Mouse (Mus musculus) MEL-GATA-1-ER (cell line): ENCODE data around the gene Tbc1d30.
"Not testable (repeated sequence)": the region's sequence is repeated elsewhere in the genome, so short reads cannot be mapped to it uniquely, and the experiment has no call there.

Experiments used
- DNase-seq: peaks from one replicate; pipeline ENCODE4 v3.0.0-alpha.2; 2012; ENCODE audit warnings: low read depth; ENCODE audit errors: extremely low read depth

Tbc1d30 gene

GRCm38 (mm10) chr10:121365781-121366272 is 14.7 kb upstream of the Tbc1d30 start:
- no peak for DNase-seq

- DNase-seq: peak; percentile 41
Observed at GRCm38 (mm10) chr10:121364801-121365564, 13.9 kb upstream of the Tbc1d30 start, which contains the start of gene Gns. TSS of gene Gns (plus strand) at chr10:121365090.

DNA sequence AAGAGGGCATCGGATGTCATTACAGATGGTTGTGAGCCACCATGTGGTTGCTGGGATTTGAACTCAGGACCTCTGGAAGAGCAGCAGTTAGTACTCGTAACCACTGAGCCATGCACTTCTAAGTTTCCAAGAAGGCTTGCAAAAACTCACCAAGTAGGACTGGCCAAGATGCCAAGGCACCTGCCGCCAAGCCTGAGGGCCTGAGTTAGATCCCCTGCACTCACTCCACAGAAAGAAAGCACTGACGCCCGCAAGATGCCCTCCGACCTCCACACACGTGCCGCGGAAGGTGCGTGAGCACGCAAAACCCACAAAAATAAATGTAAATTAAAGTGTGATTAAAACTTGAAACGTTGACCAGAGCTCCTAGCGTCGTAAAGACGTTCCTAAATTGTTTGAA is 13.2 kb upstream of the Tbc1d30 start:
- no peak for DNase-seq

DNA sequence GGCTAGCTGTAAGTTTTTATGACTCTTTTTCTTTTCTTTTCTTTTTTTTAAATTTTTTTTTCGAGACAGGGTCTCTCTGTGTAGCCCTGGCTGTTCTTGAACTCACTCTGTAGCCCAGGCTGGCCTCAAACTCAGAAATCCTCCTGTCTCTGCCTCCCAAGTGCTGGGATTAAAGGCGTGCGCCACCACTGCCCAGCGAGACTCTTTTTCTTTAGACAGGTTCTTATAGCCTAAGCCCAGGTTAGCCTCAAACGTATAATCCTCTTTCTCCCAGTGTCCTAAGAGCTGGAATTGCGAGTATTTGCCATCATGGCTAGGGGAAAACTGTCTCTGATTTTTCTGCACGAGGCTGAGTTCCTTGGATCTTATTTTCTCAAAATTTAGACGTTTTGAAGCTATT is 12.1 kb upstream of the Tbc1d30 start:
- DNase-seq: no peak

GRCm38 (mm10) chr10:121360358-121360757 is 9.3 kb upstream of the Tbc1d30 start:
- no peak for DNase-seq

GRCm38 (mm10) chr10:121351692-121352290 is 713 bp upstream of the Tbc1d30 start:
- DNase-seq: no peak

DNA sequence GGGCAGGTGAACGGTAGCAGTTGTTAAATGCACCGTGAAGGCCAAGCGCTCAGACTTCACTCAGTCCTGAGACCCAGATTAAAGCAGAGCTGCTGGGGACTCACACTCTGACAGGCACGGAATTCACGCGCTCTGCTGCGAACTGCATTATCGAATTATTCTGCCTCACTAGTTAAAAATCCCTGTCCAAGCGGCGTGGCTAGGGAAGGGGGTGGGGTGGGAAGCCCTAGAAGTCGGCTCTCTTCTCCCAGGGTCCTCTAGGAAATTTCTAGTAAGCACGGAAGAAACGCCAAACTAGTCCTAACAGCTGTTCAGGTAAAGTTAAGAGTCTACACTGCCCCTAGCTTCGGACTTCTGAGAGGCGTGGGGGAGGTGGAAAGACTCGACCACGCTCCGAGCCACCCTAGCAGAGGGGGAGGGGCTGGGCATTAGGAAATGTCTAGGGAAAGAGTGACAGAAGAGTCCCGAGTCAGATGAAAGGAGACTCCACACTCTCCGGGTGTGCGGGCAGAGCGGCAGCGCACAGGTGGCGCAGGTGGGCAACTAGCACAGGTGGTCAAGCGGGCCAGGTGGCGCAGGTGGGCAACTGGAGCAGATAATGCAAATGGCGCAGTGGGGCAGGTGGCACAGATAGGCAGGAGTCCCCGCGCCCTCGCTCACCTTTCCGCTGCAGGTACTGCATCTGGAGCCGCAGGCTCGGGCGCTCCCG is 567 bp downstream of the Tbc1d30 start:
- no peak for DNase-seq

- no peak for DNase-seq
Observed at GRCm38 (mm10) chr10:121349244-121349643, 1.8 kb downstream of the Tbc1d30 start.

- no peak for DNase-seq
Observed at GRCm38 (mm10) chr10:121343867-121344266, 7.2 kb downstream of the Tbc1d30 start.

DNA sequence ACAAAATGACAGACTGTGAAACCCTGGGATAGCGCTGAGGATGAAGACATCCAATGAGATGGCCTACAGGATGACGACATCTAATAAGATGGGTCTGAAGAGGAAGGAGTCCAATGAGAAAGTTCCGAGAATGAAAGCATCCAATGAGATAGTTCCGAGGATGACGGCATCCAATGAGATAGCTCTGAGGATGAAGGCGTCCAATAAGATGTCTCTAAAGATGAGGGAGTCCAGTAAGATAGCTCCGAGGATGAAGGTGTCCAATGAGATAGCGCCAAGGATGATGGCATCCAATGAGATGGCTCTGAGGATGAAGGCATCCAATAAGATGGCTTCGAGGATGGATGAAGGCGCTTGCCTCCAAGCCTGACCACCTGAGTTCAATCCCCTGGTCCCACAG is 8.8 kb downstream of the Tbc1d30 start:
- DNase-seq: no peak

- DNase-seq: no peak
Observed at GRCm38 (mm10) chr10:121340754-121341593, 10.1 kb downstream of the Tbc1d30 start.

DNA sequence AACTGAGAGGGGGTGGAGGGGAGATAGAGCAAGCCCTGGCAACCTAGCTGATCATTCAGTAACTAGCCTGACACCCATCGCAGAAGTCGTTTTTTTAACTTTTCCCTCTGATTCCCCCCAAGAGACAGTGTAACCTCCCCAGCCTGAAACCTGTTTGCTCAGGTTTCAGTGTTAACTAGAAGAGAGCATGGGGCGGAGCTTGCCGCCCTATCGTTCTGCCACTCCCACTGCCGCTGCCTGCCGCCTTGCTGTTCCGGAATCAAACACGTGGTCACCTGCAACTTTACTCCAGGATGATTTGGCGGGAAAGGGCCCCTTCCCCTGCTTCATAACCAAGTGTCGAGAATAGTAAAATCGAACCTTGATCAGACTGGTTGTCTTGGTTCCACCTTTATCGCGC is 14.5 kb downstream of the Tbc1d30 start:
- DNase-seq: not testable (repeated sequence)

- DNase-seq: peak; percentile 60
Observed at GRCm38 (mm10) chr10:121334576-121334975, 16.5 kb downstream of the Tbc1d30 start.

DNA sequence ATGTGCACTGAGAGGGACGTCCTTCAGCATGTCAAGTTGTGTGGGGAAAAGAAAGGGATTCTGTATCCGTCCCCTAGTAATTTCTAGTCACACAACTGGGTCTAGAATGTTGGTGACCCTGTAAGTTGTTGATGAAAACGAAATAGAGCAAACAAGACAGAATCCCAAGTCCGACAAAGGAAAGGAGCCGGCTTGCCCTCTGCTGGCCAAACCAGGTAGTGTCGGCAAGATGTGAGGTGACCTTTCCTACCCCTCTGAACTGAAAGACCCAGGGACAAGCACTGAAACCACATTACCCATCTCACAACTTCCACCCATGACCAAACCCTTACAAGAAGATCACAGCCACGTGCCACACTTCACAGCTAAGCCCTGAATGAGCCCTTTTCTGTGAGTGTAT is 20.1 kb downstream of the Tbc1d30 start:
- peak; percentile 19 for DNase-seq

DNA sequence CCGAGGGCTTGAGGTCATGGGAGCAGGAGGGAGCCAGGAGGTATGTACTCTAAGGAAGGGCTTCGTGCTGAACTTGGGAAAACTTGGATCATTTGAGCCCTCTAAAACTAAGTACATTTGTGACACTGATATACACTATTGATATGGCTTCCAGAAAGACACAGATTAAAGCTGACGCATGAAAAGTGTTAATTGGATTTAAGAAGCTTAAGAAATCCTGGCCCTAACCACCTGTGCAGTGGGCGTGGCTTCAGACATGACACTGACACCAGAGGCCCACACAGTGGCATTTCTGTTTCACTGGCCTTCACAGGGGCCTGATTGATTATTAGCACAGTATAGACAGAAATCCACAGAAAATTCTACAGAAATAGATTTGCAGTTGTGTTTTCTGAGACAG is 21.5 kb downstream of the Tbc1d30 start:
- no peak for DNase-seq

- DNase-seq: no peak
Observed at GRCm38 (mm10) chr10:121326167-121326566, 24.9 kb downstream of the Tbc1d30 start.

DNA sequence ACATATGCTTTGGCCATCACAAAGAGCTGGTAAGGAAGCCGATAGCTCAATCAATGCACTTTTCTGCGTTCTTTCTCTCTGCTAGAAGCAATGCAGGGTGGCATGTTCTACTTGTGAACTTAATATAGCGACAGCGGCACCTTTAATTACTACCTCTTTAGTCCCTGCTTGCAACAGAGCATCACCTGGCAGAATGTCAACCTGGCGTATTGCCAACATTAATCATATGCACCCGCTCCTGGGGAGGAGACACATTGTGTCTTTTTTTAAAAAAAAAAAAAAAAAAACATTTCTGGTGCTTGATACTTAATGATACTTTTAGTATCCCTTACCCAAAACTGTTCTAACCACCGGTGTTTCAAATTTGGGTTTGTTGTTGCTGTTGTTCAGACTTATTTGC is 27.6 kb downstream of the Tbc1d30 start:
- no peak for DNase-seq

GRCm38 (mm10) chr10:121318397-121318950 is 32.6 kb downstream of the Tbc1d30 start:
- DNase-seq: no peak

DNA sequence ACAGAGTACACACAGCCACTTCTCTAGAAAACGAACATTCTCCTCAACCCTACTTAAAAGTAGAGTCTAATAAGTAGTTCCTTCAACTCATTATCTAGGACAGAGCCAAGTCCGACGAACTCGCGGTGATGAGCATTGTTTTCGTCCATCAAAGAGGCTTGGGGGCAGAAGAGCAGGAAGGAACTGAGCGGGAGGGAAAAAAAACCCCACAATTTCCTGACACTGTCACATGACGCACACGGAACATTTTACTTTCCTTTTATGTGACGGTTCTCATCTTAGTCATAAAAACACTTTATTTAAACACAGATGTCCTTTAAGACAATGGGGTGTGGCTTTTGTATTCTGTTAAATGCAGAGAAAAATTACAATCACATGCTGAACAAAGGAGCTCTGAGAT is 34.7 kb downstream of the Tbc1d30 start:
- DNase-seq: no peak

DNA sequence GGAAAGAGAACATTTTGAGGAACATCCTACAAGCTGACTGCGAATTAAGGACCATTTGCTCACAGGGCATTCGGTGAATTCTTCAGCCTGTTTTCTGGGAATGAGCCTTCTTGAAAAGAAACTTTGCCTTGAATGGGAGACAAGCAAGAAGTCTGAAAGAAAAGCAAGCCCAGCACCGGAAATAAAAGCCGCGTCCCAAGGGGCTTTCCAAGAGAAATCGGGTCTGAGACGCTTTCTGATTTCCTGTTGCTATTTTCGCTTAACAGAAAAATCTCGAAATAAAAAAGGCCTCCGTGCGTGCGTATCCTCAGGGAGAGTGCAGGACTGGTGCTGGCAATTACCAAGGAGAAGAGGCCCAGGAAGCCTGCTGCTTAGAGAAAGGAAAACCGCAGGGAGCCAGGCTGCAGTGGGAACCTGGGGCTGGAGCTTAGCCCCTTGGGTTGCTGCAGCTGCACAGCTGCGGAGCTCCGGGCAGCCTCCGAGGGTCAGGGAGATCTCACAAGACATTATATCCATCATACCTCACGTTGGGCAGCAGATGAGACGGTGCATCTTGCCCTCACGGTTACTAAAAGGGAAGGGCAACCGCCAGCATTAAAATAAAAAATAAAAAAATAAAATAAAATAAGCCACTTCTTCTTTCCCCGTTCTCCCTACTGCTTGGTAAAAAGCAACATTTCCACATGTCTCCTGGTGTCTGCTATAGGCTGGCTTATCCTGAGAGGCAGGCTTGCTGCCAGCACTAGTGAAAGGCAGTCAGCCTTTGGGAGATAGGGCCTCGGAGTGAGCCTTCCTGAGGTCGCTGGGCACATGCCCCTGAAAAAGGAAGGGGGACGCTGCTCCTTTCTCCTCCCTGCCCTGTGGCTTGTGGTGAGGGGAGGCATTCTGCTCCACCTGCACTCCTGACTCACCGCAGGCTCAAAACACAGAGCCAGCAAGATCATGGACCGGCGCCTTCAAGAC is 35.5 kb downstream of the Tbc1d30 start:
- DNase-seq: no peak
